Mouse (Mus musculus): ENCODE measurements around the gene Zfyve9.

DNA sequence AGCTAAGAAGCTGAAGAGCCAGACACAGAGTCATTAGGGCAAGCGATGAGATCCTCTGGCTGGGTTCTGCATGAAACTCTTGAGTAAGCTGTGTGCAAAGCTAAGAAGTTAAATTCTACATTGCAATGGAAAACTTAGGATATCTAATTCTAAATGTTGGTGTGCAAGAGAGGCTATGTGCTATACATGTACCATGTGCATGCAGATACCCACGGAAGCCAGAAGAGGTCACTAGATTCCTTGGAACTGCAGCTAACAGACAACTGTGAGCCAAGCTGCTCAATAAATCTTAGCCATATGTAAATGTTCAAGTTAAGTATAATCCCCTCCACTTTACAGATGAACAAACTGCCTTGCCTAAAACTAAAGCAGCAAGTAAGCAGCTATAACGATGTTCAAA lies 83.7 kb downstream of the Zfyve9 start:
- TF ChIP-seq CTCF (IDR thresholded peaks at IDR 0.05; ENCODE audit: extremely low read depth, insufficient read length, insufficient replicate concordance, low read depth, low read length) (no peak), POLR2A (IDR thresholded peaks at IDR 0.05; ENCODE audit: low read depth, low read length) (no peak)
